Mouse (Mus musculus) kidney, postnatal 0 days (tissue): ENCODE results near the gene Ppt2. TPM values are rescaled to one million over a fixed set of nuclear protein-coding genes. Genes with fewer than 3 reads are reported as not detected.

Source experiments
- ATAC-seq: fragments of 200-750 bp; cut with Nextera tagmentation; replicated peaks from 2 replicates; pipeline ENCODE4 v1.8.0; 2017; ENCODE audit warnings: low read depth, moderate number of reproducible peaks, moderate TSS enrichment, moderate library complexity; ENCODE audit not compliant: low FRiP score
- DNase-seq: peaks from one replicate; pipeline ENCODE4 v3.0.0-alpha.2; 2016; ENCODE audit warnings: low spot score
- H3K27ac ChIP-seq: fragments of 300-500 bp; sonication (generic); 2 replicates; pipeline ENCODE4 v1.5.1; 2014; ENCODE audit warnings: mild to moderate bottlenecking
- H3K27me3 ChIP-seq: fragments of 300-500 bp; sonication (generic); 2 replicates; pipeline ENCODE4 v1.6.1; 2014; ENCODE audit warnings: low read length, mixed read lengths; ENCODE audit not compliant: insufficient read depth
- H3K36me3 ChIP-seq: fragments of 300-500 bp; sonication (generic); 2 replicates; pipeline ENCODE4 v1.6.1; 2014; ENCODE audit warnings: low read length, mixed read lengths; ENCODE audit not compliant: insufficient read depth
- H3K4me1 ChIP-seq: fragments of 300-500 bp; sonication (generic); replicated peaks from 2 replicates; pipeline ENCODE4 v1.6.1; 2014; ENCODE audit warnings: antibody characterized with exemption, low read length, mixed read lengths; ENCODE audit not compliant: insufficient read depth
- H3K4me2 ChIP-seq: fragments of 300-500 bp; sonication (generic); 2 replicates; pipeline ENCODE4 v1.6.1; 2014; ENCODE audit warnings: mild to moderate bottlenecking, low read length, moderate library complexity, mixed read lengths
- H3K4me3 ChIP-seq: fragments of 300-500 bp; sonication (generic); replicated peaks from 2 replicates; pipeline ENCODE4 v1.5.1; 2014; ENCODE audit warnings: low read depth, low read length
- H3K9ac ChIP-seq: fragments of 300-500 bp; sonication (generic); 2 replicates; pipeline ENCODE4 v1.6.1; 2014; ENCODE audit warnings: low read depth, low read length
- H3K9me3 ChIP-seq: fragments of 300-500 bp; sonication (generic); replicated peaks from 2 replicates; pipeline ENCODE4 v1.6.1; 2016; ENCODE audit warnings: low read length, inconsistent platforms, mixed read lengths
- CTCF ChIP-seq: IDR thresholded peaks from 2 replicates; pipeline ENCODE4 v1.5.1; 2016; ENCODE audit warnings: antibody characterized with exemption, low read depth, mild to moderate bottlenecking, moderate library complexity
- WGBS: fragments of 180-500 bp; shearing (Covaris S2); extraction: QIAGEN DNeasy Blood & Tissue Kit; methylation state at CpG from one replicate; pipeline ENCODE4 v1.1.7; 2014; 5-methylcytosine and 5-hydroxymethylcytosine counted together
- polyA plus RNA-seq: library from polyadenylated mRNA; unstranded; fragments of >200 nt; fragmentation: Nextera tagmentation; extraction: Ambion mirVana; gene quantifications from 2 replicates; pipeline ENCODE4 v1.2.1, GENCODE M21; 2015

Gene Ppt2
- polyA plus RNA-seq, 1 experiment from 2014 or later = 62.9 TPM

DNA sequence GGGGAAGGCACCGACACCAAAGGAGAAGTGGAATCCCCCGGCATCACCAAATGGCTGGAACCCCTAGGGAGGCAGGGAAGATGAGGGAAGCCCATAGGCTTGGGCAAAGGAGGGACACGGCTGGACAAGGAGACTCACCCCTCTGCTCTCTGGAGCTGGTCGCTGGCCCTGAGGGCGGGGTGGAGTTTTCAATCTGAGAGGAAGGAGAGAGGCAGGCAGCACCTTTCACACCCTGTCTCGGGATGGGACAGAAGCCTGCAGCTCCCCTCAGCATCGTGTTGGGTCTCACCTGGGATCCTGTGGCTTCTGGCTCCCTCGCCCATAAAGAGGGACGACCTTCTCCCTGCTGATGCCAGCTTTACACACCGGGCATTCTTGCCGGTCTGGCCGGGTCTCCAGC is 26.5 kb downstream of the Ppt2 start:
- ATAC-seq = no peak
- peaks cover 9% of the 10 kb centered on the region for H3K36me3 ChIP-seq
- no peak for DNase-seq
- no peak overlapping the region for H3K27ac ChIP-seq
- TF ChIP-seq CTCF = no peak
- WGBS = 89% methylated on average over 12 of the region's 12 CpGs
- no peak overlapping the region for H3K9ac ChIP-seq
- peak overlapping the region; percentile 84 for H3K4me2 ChIP-seq
- H3K4me3 ChIP-seq = no peak overlapping the region
- no peaks in the 10 kb centered on the region for H3K27me3 ChIP-seq
- H3K9me3 ChIP-seq = no peaks in the 10 kb centered on the region
- H3K4me1 ChIP-seq = peaks cover 20% of the 10 kb centered on the region

DNA sequence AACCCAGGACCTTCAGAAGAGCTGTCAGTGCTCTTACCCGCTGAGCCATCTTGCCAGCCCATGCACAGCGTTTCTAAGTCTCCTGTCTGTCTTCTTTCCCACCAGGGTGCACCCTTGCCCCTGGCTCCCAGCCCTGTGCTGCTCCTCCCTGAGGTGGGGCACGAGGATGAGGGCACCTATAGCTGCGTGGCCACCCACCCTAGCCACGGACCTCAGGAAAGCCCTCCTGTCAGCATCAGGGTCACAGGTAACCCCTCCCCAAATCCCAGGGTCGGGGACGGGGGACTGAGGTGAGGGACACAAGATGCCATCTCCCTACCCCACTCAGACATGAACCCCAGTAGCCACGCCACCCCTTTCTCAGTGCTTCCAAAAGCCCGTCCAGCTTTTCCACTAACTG is 28.4 kb downstream of the Ppt2 start:
- no peak overlapping the region for H3K9ac ChIP-seq
- H3K27me3 ChIP-seq = no peaks in the 10 kb centered on the region
- H3K9me3 ChIP-seq = no peaks in the 10 kb centered on the region
- no peak for ATAC-seq
- DNase-seq = no peak
- WGBS = 83% methylated on average over 9 of the region's 9 CpGs
- no peak overlapping the region for H3K4me2 ChIP-seq
- H3K4me3 ChIP-seq = no peak overlapping the region
- no peak for TF ChIP-seq CTCF
- no peak overlapping the region for H3K27ac ChIP-seq
- H3K4me1 ChIP-seq = peaks cover 15% of the 10 kb centered on the region
- peaks cover 12% of the 10 kb centered on the region for H3K36me3 ChIP-seq

DNA sequence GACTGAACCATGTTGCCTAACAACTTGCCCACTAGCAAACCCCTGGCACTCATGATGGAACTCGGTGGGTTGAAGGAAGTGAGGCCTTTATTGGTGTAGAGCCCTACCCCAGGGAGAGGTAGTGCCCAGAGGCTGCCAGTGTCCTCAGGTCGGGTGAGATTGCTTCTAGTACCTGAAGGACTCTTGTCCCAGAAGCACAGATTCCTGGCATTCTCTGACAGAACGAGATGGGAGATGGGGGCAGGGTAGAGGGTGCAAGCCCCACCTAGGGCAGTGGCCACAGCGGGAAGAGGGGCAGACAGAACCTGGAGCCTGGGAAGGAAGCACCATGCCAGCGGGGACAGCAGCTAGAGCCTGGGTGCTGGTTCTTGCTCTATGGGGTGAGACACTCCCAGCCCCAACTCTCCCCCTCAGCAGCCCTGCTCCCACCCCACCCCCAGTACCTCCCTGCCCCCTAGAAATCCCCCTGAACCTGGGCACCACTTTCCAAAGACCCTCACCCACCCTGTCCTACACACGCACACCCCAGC is 30.7 kb downstream of the Ppt2 start, which contains the start of gene Ager:
TSS of gene Ager (plus strand) at position 297 of the 530 bp plus-strand sequence.
- Histone ChIP-seq H3K4me2 (peak within 1 kb of the TSS; percentile 37), H3K9me3 (no peaks in the 10 kb centered on the region), H3K9ac (peak within 1 kb of the TSS; percentile 42; the same call in 1 of the 2 replicates), H3K4me1 (peaks cover 27% of the 10 kb centered on the region), H3K4me3 (no peak within 1 kb of the TSS), H3K27ac (peak within 1 kb of the TSS; percentile 47), H3K27me3 (no peaks in the 10 kb centered on the region), H3K36me3 (peaks cover 16% of the 10 kb centered on the region)
- WGBS = 14% methylated on average over 5 of the region's 6 CpGs
- no peak for DNase-seq
- TF ChIP-seq CTCF = no peak
- no peak for ATAC-seq

DNA sequence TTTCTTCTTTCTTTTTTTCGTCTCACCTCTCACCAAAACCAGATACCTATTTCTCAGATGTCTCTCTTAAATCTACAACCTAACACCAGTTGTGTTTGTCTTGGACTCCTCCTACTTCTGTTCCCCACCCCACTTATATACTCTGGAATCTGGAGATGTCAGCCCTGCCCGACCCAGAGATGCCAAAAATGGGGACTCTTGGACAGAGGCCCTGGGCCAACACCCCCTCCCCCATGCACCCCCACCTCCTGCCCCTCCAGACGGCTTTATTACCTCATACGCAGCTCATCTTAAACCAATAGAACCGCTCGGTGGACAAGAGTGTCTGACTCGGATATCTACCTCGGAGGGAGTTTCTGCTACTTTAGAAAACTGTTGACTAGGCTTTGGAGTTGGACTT is 32.2 kb downstream of the Ppt2 start:
- Histone ChIP-seq H3K27me3 (no peaks in the 10 kb centered on the region), H3K9ac (no peak overlapping the region), H3K9me3 (no peaks in the 10 kb centered on the region), H3K4me2 (no peak overlapping the region), H3K36me3 (peaks cover 16% of the 10 kb centered on the region), H3K27ac (no peak overlapping the region; the same call in 1 of the 2 replicates), H3K4me1 (peaks cover 32% of the 10 kb centered on the region), H3K4me3 (no peak overlapping the region)
- DNase-seq (no peak), ATAC-seq (no peak)
- 46% methylated on average over 8 of the region's 8 CpGs for WGBS
- no peak for TF ChIP-seq CTCF

DNA sequence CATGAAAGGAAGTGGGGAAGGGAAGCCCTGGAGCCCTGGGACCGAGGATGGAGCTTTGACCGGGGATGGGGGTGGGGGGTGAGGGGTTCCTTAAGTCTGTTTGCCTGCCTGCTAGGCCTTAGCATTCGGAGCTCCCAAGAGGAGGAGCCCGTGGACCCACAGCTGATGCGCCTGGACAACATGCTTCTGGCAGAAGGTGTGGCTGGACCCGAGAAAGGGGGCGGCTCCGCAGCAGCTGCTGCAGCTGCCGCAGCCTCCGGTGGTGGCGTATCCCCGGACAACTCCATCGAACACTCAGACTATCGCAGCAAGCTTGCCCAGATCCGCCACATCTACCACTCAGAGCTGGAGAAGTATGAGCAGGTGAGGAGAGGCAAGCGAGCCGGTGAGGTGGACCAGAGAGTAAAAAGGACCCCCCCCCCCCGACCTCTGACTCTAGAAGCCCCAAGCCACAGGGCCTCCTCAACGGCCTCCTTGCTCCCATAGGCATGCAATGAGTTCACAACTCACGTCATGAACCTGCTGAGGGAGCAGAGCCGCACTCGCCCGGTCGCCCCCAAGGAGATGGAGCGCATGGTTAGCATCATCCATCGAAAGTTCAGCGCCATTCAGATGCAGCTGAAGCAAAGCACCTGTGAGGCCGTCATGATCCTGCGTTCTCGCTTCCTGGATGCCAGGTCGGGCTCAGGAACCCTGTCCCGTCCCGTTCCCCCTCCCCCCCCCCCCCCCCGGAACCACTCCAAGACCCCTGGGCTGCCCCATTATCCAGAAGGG is 34.4 kb downstream of the Ppt2 start:
- Histone ChIP-seq H3K36me3 (peaks cover 7% of the 10 kb centered on the region; the same call in 1 of the 2 replicates), H3K4me2 (peak overlapping the region; percentile 98), H3K27ac (peak overlapping the region; percentile 99), H3K4me1 (peaks cover 53% of the 10 kb centered on the region), H3K9ac (peak overlapping the region; percentile 96), H3K4me3 (peak overlapping the region; percentile 81), H3K9me3 (no peaks in the 10 kb centered on the region), H3K27me3 (no peaks in the 10 kb centered on the region)
- WGBS = 31% methylated on average over 34 of the region's 34 CpGs
- DNase-seq (peak; percentile 77), ATAC-seq (no peak)
- TF ChIP-seq CTCF = no peak

DNA sequence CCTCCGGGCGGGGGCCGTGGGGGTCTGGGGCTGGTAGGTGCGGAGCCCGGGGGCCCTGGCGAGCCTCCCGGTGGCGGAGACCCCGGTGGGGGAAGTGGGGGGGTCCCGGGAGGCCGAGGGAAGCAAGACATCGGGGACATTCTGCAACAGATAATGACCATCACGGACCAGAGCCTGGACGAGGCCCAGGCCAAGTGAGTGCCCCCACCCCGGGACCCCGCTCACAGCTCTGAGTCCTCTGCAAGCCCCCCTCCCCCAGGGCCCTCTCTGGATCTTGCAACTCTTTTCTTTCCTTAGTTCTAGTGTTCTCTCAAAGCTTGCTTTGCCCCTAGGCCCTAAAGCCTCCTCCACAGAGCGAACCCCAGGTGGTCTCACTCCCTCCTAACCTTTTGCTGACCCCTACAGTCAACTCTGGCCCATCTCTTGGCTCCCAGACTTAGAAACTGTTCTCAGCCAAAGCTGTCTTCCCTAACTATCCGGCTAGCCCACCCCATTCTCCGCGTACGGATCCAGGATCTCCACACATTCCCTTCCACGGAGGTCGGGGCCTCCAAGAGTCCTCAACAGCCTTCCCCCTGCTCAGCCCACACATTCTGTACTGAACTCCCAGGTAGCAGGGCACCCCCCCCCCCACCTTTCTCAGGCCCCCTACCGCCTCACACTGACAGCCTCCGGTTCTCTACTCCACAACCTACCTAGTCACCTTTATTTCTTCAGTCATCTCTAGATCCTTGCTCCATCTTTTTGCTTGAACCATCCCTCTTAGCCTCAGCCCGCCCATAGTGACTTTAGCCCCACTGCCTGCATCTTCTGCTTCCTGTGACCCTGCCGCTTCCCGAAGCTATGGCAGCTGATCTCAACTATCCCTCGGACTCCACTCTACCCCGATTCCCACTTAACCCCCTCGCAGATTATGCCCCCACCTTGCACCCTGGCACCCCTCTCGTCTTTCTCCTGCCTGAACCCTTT is 35.4 kb downstream of the Ppt2 start:
- no peaks in the 10 kb centered on the region for H3K27me3 ChIP-seq
- H3K4me1 ChIP-seq = peaks cover 59% of the 10 kb centered on the region
- peak overlapping the region; percentile 81 for H3K4me3 ChIP-seq
- no peaks in the 10 kb centered on the region for H3K9me3 ChIP-seq
- peak overlapping the region; percentile 99 for H3K27ac ChIP-seq
- DNase-seq (peak; percentile 82), ATAC-seq (peak; percentile 9; the same call in 1 of the 2 replicates)
- no peak for TF ChIP-seq CTCF
- H3K4me2 ChIP-seq = peak overlapping the region; percentile 98
- H3K9ac ChIP-seq = peak overlapping the region; percentile 96
- under 1% methylated on average over 31 of the region's 32 CpGs for WGBS
- H3K36me3 ChIP-seq = peaks cover 7% of the 10 kb centered on the region; the same call in 1 of the 2 replicates
